Mouse (Mus musculus) heart, postnatal 14 days (tissue): Measurements from ENCODE around the gene Nlrp1a. TPM values are rescaled to one million over a fixed set of nuclear protein-coding genes. Genes with fewer than 3 reads are reported as not detected.

Source experiments
- DNase-seq, 2 experiments: peaks; one replicate each; pipeline ENCODE4 v3.0.0; 2021 to 2022
- intact Hi-C: fragments of 180-260 bp; cut with DNase I; formaldehyde crosslinking; loops from one replicate; pipeline ENCODE4 v1.15.1; 2025
- long read RNA-seq, 2 experiments: library from polyadenylated mRNA; stranded (forward); transcript quantifications; one replicate each; pipeline ENCODE4 v2.0.0; 2021
- total RNA-seq, 2 experiments: library from RNA; stranded (reverse); gene quantifications; 2 replicates each; pipeline ENCODE4 v1.2.3; 2021

Nlrp1a gene
- 1 to 10 TPM; 1.1 to 1.4 TPM for total RNA-seq
- long read RNA-seq, experiment 1, partial matches to known transcripts = 0 of 2 reads
- long read RNA-seq, experiment 1, other reads (novel, unspliced or antisense) = 1 of 2 reads
- long read RNA-seq, experiment 2, partial matches to known transcripts = 1 of 1 reads
- long read RNA-seq, experiment 2, other reads (novel, unspliced or antisense) = 0 of 1 reads

- peak in 1 of 2 experiments; percentile 8 for DNase-seq
- intact Hi-C loops = no loop called here
Measured at GRCm38 (mm10) chr11:71144661-71145060, at the start of gene Nlrp1a. Gene Nlrp1a (minus strand): TSS chr11:71144704.

GRCm38 (mm10) chr11:71169633-71170032 lies 25.1 kb upstream of the Nlrp1a start:
- intact Hi-C loops = no loop called here

GRCm38 (mm10) chr11:71164139-71164538 lies 19.6 kb upstream of the Nlrp1a start:
- DNase-seq = no peak

More at GRCm38 (mm10) chr11:71169633-71170032, 25.1 kb upstream of the Nlrp1a start:
- DNase-seq = no peak

GRCm38 (mm10) chr11:71159439-71160136 lies 15.1 kb upstream of the Nlrp1a start:
- intact Hi-C loops = no loop called here
- DNase-seq = no peak

More at GRCm38 (mm10) chr11:71164139-71164538, 19.6 kb upstream of the Nlrp1a start:
- intact Hi-C loops = no loop called here

GRCm38 (mm10) chr11:71155272-71155671 lies 10.8 kb upstream of the Nlrp1a start:
- intact Hi-C loops = no loop called here
- DNase-seq = no peak

GRCm38 (mm10) chr11:71142031-71142430 lies 2.5 kb downstream of the Nlrp1a start:
- intact Hi-C loops = no loop called here
- no peak for DNase-seq

DNA sequence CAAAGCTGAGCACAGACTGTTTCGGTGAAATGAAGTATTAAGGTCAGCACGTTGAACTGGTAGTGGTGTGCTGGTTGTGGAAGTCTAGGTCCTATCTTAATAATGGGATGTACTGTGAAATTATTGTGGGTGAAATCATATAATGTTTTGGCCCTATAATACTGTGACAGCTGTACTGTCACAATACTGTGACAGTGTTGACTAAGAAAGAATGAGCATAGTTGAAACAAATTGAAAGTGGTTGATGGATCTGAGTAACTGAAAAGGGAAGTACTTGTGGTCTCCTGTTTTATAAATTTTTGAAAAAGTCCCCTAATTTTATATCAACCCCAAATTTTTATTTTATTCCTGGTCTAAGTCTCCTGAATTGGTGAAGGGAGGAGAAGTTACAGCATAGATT lies 37.4 kb downstream of the Nlrp1a start:
- DNase-seq = no peak
- intact Hi-C loops = no loop called here

- intact Hi-C loops = no loop called here
- no peak for DNase-seq
Measured at GRCm38 (mm10) chr11:71106261-71107021, 38.1 kb downstream of the Nlrp1a start.

GRCm38 (mm10) chr11:71103931-71104330 lies 40.6 kb downstream of the Nlrp1a start:
- DNase-seq = no peak

DNA sequence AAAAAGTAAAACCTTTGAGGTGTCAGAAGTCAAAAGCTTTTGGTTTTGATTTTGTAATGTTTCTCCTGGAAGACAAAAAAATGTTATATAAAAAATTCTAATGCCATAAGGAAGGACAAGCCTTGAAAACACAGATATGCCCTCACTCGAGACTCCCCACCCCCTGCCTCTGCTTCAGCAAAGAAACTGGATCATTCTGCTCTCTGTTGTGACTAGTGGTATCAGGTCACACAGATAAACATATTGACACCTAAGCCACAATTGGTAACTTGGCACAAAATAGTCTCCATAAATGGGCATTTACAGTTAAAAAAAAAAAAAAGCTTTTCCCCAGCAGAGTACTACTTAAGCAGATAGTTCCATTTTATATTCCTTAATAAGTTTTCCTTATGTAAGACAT lies 68.2 kb downstream of the Nlrp1a start:
- intact Hi-C loops = no loop called here

More at GRCm38 (mm10) chr11:71103931-71104330, 40.6 kb downstream of the Nlrp1a start:
- intact Hi-C loops = no loop called here

GRCm38 (mm10) chr11:71052554-71052953 lies 92.0 kb downstream of the Nlrp1a start:
- DNase-seq = no peak
- intact Hi-C loops = loop anchor here (5.0 kb wide), 1 partner anchor 65 kb away; no protein-coding TSS in a partner anchor

More for the DNA sequence above, 68.2 kb downstream of the Nlrp1a start:
- DNase-seq = no peak

Other genes with a start within 250 kb of the Nlrp1a start
- 10 to 100 TPM; 46.8 to 49.6 TPM for gene Nup88, start 174.7 kb downstream of the Nlrp1a start, total RNA-seq
- 10 to 100 TPM; 17.4 to 18.1 TPM for gene Rpain, start 174.5 kb downstream of the Nlrp1a start, total RNA-seq
- 100 to 1,000 TPM; 202 to 214 TPM for gene C1qbp, start 161.7 kb downstream of the Nlrp1a start, total RNA-seq
- 10 to 100 TPM; 10.7 to 11.6 TPM for gene Dhx33, start 140.3 kb downstream of the Nlrp1a start, total RNA-seq
- gene Mis12, start 125.1 kb downstream of the Nlrp1a start, total RNA-seq = 10 to 100 TPM in 1 of 2 experiments, 1 to 10 TPM in 1; 7.1 to 10.6 TPM
- gene Derl2, start 124.9 kb downstream of the Nlrp1a start, total RNA-seq = 10 to 100 TPM; 24.8 to 26.5 TPM
- under 1 TPM; 0.76 to 0.86 TPM for gene 6330403K07Rik, start 111.2 kb downstream of the Nlrp1a start, total RNA-seq
- under 1 TPM; 0.12 to 0.17 TPM for gene Nlrp1b, start 86.0 kb upstream of the Nlrp1a start, total RNA-seq